Mouse (Mus musculus) Patski (cell line): ENCODE measurements at regions not wholly inside any gene's neighbourhood (a gene's known extent, or its start where the extent isn't known, plus 50 kb on each side); places are given as distances from the start of the nearest gene placed in this dataset.

Experiments used
- ATAC-seq: fragments of 100-300 bp; one replicate; pipeline ENCODE4 v1.8.0; 2021
- CTCF ChIA-PET: fragments of 350-600 bp; sonication (Branson Sonifier 250); formaldehyde crosslinking; loops from one replicate; lab custom pipeline; 2022; ENCODE audit warnings: inconsistent platforms; lab: Charles Lee
- POLR2A ChIA-PET: fragments of 350-600 bp; sonication (Branson Sonifier 250); formaldehyde crosslinking; loops from one replicate; lab custom pipeline; 2022; ENCODE audit warnings: antibody characterized with exemption, inconsistent platforms; lab: Charles Lee
- DNase-seq: peaks from one replicate; pipeline ENCODE4 v3.0.0-alpha.2; 2011; ENCODE audit warnings: low read depth, low spot score
- H3K27me3 ChIP-seq: fragments of 371-371 bp; one replicate; pipeline ENCODE4 v1.5.1; 2021
- CTCF ChIP-seq: fragments of 100-300 bp; IDR thresholded peaks from one replicate; pipeline ENCODE4 v1.5.1; 2021
- in situ Hi-C: fragments of 300-500 bp; cut with MboI; formaldehyde crosslinking; loops from 3 replicates; pipeline ENCODE4 v1.11.1; 2018; ENCODE audit warnings: low pct_unique_long_range_greater_than_20kb, mixed read lengths

- in situ Hi-C loops = no loop called here
- no peak for DNase-seq
- no peak for TF ChIP-seq CTCF
- no peaks in the 10 kb centered on the region for H3K27me3 ChIP-seq
- POLR2A ChIA-PET = no interaction called here
- ATAC-seq = no peak
- CTCF ChIA-PET = no interaction called here
These were observed 52.7 kb upstream of the Smlr1 start for GRCm38 (mm10) chr10:25588611-25589315.
